Mouse (Mus musculus): Measurements from ENCODE around the gene Zbtb1.

- TF ChIP-seq CTCF (IDR thresholded peaks at IDR 0.05; ENCODE audit: control insufficient read depth, insufficient read depth, low read length) (no peak), POLR2A (IDR thresholded peaks at IDR 0.05; ENCODE audit: borderline replicate concordance, control insufficient read depth, low read depth, low read length) (no peak)
Measured at GRCm38 (mm10) chr12:76360868-76361267, 9.2 kb upstream of the Zbtb1 start.
